Mouse (Mus musculus) cerebellum, postnatal 25 days (tissue): ENCODE results near the gene Camkk2.

Experiments used
- DNase-seq, 2 experiments: peaks; one replicate each; pipeline ENCODE4 v3.0.0; 2021; ENCODE audit warnings: mixed read lengths in 2 of 2

Camkk2 gene

GRCm38 (mm10) chr5:122733881-122734280, 45.3 kb downstream of the Camkk2 start:
- DNase-seq, result no peak

GRCm38 (mm10) chr5:122731991-122732673, 47.1 kb downstream of the Camkk2 start:
- no peak for DNase-seq

GRCm38 (mm10) chr5:122731321-122731720, 47.9 kb downstream of the Camkk2 start:
- DNase-seq, result peak; percentile 61 to 74

GRCm38 (mm10) chr5:122730776-122731175, 48.4 kb downstream of the Camkk2 start:
- DNase-seq, result no peak

- DNase-seq, result peak in 1 of 2 experiments; percentile 55
Measured at GRCm38 (mm10) chr5:122727096-122727495, 52.1 kb downstream of the Camkk2 start.

GRCm38 (mm10) chr5:122726595-122726994, 52.6 kb downstream of the Camkk2 start:
- peak; percentile 33 to 37 for DNase-seq

GRCm38 (mm10) chr5:122726068-122726467, 53.1 kb downstream of the Camkk2 start:
- DNase-seq, result peak; percentile 74 to 85

GRCm38 (mm10) chr5:122725453-122725852, 53.8 kb downstream of the Camkk2 start:
- no peak for DNase-seq

- DNase-seq, result no peak
Measured at GRCm38 (mm10) chr5:122719168-122719567, 60.0 kb downstream of the Camkk2 start.

- DNase-seq, result no peak
Measured at GRCm38 (mm10) chr5:122718400-122718799, 60.8 kb downstream of the Camkk2 start.

- no peak for DNase-seq
Measured at GRCm38 (mm10) chr5:122716793-122717192, 62.4 kb downstream of the Camkk2 start.

GRCm38 (mm10) chr5:122715723-122716122, 63.5 kb downstream of the Camkk2 start:
- DNase-seq, result no peak

GRCm38 (mm10) chr5:122708819-122709218, 70.4 kb downstream of the Camkk2 start:
- DNase-seq, result no peak

- DNase-seq, result peak; percentile 85 to 87
Measured at GRCm38 (mm10) chr5:122707276-122708181, 71.7 kb downstream of the Camkk2 start, which contains the start of gene P2rx4. Gene P2rx4 (plus strand): TSS chr5:122707544.

- DNase-seq, result no peak
Measured at GRCm38 (mm10) chr5:122706917-122707275, 72.3 kb downstream of the Camkk2 start.

- DNase-seq, result no peak
Measured at GRCm38 (mm10) chr5:122705174-122705573, 74.0 kb downstream of the Camkk2 start.

GRCm38 (mm10) chr5:122704571-122704970, 74.6 kb downstream of the Camkk2 start:
- no peak for DNase-seq

- DNase-seq, result no peak
Measured at GRCm38 (mm10) chr5:122703574-122703973, 75.6 kb downstream of the Camkk2 start.

- no peak for DNase-seq
Measured at GRCm38 (mm10) chr5:122702156-122702555, 77.1 kb downstream of the Camkk2 start.

- DNase-seq, result no peak
Measured at GRCm38 (mm10) chr5:122700837-122701212, 78.4 kb downstream of the Camkk2 start.

GRCm38 (mm10) chr5:122700109-122700836, 78.9 kb downstream of the Camkk2 start:
- DNase-seq, result no peak

GRCm38 (mm10) chr5:122698701-122699060, 80.5 kb downstream of the Camkk2 start:
- no peak for DNase-seq

GRCm38 (mm10) chr5:122698041-122698700, 81.0 kb downstream of the Camkk2 start:
- DNase-seq, result peak in 1 of 2 experiments; percentile 36
